Mouse (Mus musculus) urinary bladder, postnatal 0 days (tissue): Measurements from ENCODE around the gene Olfr1082. TPM values are rescaled to one million over a fixed set of nuclear protein-coding genes. Genes with fewer than 3 reads are reported as not detected.

Experiments used
- polyA plus RNA-seq: library from polyadenylated mRNA; unstranded; fragments of >200 nt; fragmentation: Nextera tagmentation; extraction: Ambion mirVana; gene quantifications from 2 replicates; pipeline ENCODE4 v1.2.1, GENCODE M21; 2015

Gene Olfr1082
- polyA plus RNA-seq = not detected in 2 replicates

GRCm38 (mm10) chr2:86598866-86599265 lies at the start of gene Olfr1082:
Gene Olfr1082 (minus strand): TSS chr2:86598966.

GRCm38 (mm10) chr2:86639625-86640024 lies 40.9 kb upstream of the Olfr1082 start, which contains the start of gene Olfr1084:
Gene Olfr1084 (minus strand): TSS chr2:86639725.

GRCm38 (mm10) chr2:86558135-86558534 lies 40.6 kb downstream of the Olfr1082 start, which contains the start of gene Olfr1080:
Gene Olfr1080 (minus strand): TSS chr2:86558235.

Other genes with a start within 250 kb of the Olfr1082 start
- not detected in 2 replicates for gene Olfr1055, start 248.7 kb downstream of the Olfr1082 start, polyA plus RNA-seq
- gene Olfr1056, start 236.5 kb downstream of the Olfr1082 start, polyA plus RNA-seq = not detected in 2 replicates
- gene Olfr1057, start 220.6 kb downstream of the Olfr1082 start, polyA plus RNA-seq = not detected in 2 replicates
- not detected in 2 replicates for gene Olfr1058, start 210.4 kb downstream of the Olfr1082 start, polyA plus RNA-seq
- gene Olfr1061, start 184.9 kb downstream of the Olfr1082 start, polyA plus RNA-seq = not detected in 2 replicates
- not detected in 2 replicates for gene Olfr1062, start 172.2 kb downstream of the Olfr1082 start, polyA plus RNA-seq
- not detected in 2 replicates for gene Olfr1065, start 148.4 kb downstream of the Olfr1082 start, polyA plus RNA-seq
- not detected in 2 replicates for gene Olfr1066, start 142.7 kb downstream of the Olfr1082 start, polyA plus RNA-seq
- not detected in 2 replicates for gene Olfr228, start 111.6 kb downstream of the Olfr1082 start, polyA plus RNA-seq
- gene Olfr1076, start 90.5 kb downstream of the Olfr1082 start, polyA plus RNA-seq = not detected in 2 replicates
- not detected in 2 replicates for gene Olfr1079, start 56.5 kb downstream of the Olfr1082 start, polyA plus RNA-seq
- not detected in 2 replicates for gene Olfr1080, start 40.7 kb downstream of the Olfr1082 start, polyA plus RNA-seq
- gene Olfr1084, start 40.8 kb upstream of the Olfr1082 start, polyA plus RNA-seq = not detected in 2 replicates
- not detected in 2 replicates for gene Olfr1085, start 63.1 kb upstream of the Olfr1082 start, polyA plus RNA-seq
- gene Olfr1086, start 81.1 kb upstream of the Olfr1082 start, polyA plus RNA-seq = not detected in 2 replicates
- gene Olfr1087, start 99.4 kb upstream of the Olfr1082 start, polyA plus RNA-seq = not detected in 2 replicates
- gene Olfr1089, start 134.7 kb upstream of the Olfr1082 start, polyA plus RNA-seq = not detected in 2 replicates
- not detected in 2 replicates for gene Olfr1090, start 160.0 kb upstream of the Olfr1082 start, polyA plus RNA-seq
- gene Olfr1093, start 183.5 kb upstream of the Olfr1082 start, polyA plus RNA-seq = not detected in 2 replicates
- not detected in 2 replicates for gene Olfr141, start 211.1 kb upstream of the Olfr1082 start, polyA plus RNA-seq
- not detected in 2 replicates for gene Olfr1094, start 225.7 kb upstream of the Olfr1082 start, polyA plus RNA-seq